In genomic region chr3:9345885-9346284, GRCm38 (mm10) we compare ENCODE assay signal across 8 mouse cellular contexts.
DNase-seq lines count a peak whose midpoint lies in the region; ATAC-seq and TF ChIP-seq lines count a peak whose summit lies in the region.

No protein-coding gene starts in this region.

- H3K27ac ChIP-seq in kidney, embryonic 14.5 days (ENCODE audit: low read depth, low read length), result no peak overlapping the region
- no peak overlapping the region for H3K27ac ChIP-seq in forebrain, embryonic 10.5 days
- no peak overlapping the region for H3K27ac ChIP-seq in intestine, embryonic 15.5 days
- no peak overlapping the region for H3K27ac ChIP-seq in midbrain, postnatal 0 days (ENCODE audit: low read depth, low read length)

- H3K27me3 ChIP-seq in kidney, embryonic 14.5 days (ENCODE audit: control insufficient read depth, insufficient read depth, low read length), result peaks cover 3% of the 10 kb centered on the region; the same call in 1 of the 2 replicates
- peaks cover 78% of the 10 kb centered on the region for H3K27me3 ChIP-seq in forebrain, embryonic 10.5 days (ENCODE audit: poor library complexity, severe bottlenecking)
- 0 out of 2 replicates have a peak, but pooled peaks cover 6% of the 10 kb centered on the region for H3K27me3 ChIP-seq in intestine, embryonic 15.5 days (replicated peaks)
- peaks cover 15% of the 10 kb centered on the region for H3K27me3 ChIP-seq in midbrain, postnatal 0 days (ENCODE audit: insufficient read depth, low read length)

- no peak overlapping the region for H3K9ac ChIP-seq in kidney, embryonic 14.5 days (ENCODE audit: low read depth, low read length)
- H3K9ac ChIP-seq in intestine, embryonic 15.5 days, result no peak overlapping the region
- no peak overlapping the region for H3K9ac ChIP-seq in midbrain, postnatal 0 days (replicated peaks; ENCODE audit: low read length, poor library complexity, severe bottlenecking)

- peak overlapping the region; percentile 55; the same call in 1 of the 2 replicates for H3K4me3 ChIP-seq in kidney, embryonic 14.5 days (ENCODE audit: low read length)
- H3K4me3 ChIP-seq in forebrain, embryonic 10.5 days, result peak overlapping the region; percentile 71; the same call in 1 of the 2 replicates
- H3K4me3 ChIP-seq in intestine, embryonic 15.5 days (replicated peaks), result no peak overlapping the region
- no peak overlapping the region for H3K4me3 ChIP-seq in midbrain, postnatal 0 days (ENCODE audit: low read depth, low read length)

- H3K9me3 ChIP-seq in kidney, embryonic 14.5 days (ENCODE audit: control insufficient read depth, low read length), result no peaks in the 10 kb centered on the region
- no peaks in the 10 kb centered on the region for H3K9me3 ChIP-seq in forebrain, embryonic 10.5 days
- H3K9me3 ChIP-seq in intestine, embryonic 15.5 days, result no peaks in the 10 kb centered on the region
- no peaks in the 10 kb centered on the region for H3K9me3 ChIP-seq in midbrain, postnatal 0 days (ENCODE audit: low read length)

- peak overlapping the region; percentile 95 for H3K4me2 ChIP-seq in kidney, embryonic 14.5 days (replicated peaks; ENCODE audit: low read depth, low read length)
- H3K4me2 ChIP-seq in intestine, embryonic 15.5 days (replicated peaks), result peak overlapping the region; percentile 98; the same call in 1 of the 2 replicates
- H3K4me2 ChIP-seq in midbrain, postnatal 0 days (ENCODE audit: low read depth, low read length, poor library complexity, severe bottlenecking), result peak overlapping the region; percentile 98

- no peak for DNase-seq in kidney, adult 18-20 months
- DNase-seq in forebrain, embryonic 10.5 days (ENCODE audit: extremely low spot score, low spot score), result no peak
- DNase-seq in midbrain, postnatal 0 days (ENCODE audit: low spot score), result no peak
- DNase-seq in adrenal gland, adult 2 months, result no peak
- DNase-seq in layer of hippocampus, postnatal 10 days (ENCODE audit: low spot score in 2 of 2), result no peak

- TF ChIP-seq CTCF in midbrain, postnatal 0 days (IDR thresholded peaks at IDR 0.05), result no peak

- 28% methylated on average over 9 of the region's 9 CpGs for WGBS in kidney, embryonic 14.5 days
- WGBS in forebrain, embryonic 10.5 days, result 2% methylated on average over 9 of the region's 9 CpGs
- WGBS in intestine, embryonic 15.5 days, result 47% methylated on average over 9 of the region's 9 CpGs
- 24% methylated on average over 9 of the region's 9 CpGs for whole genome bisulfite sequencing in midbrain, postnatal 0 days

- no peak for ATAC-seq in kidney, embryonic 14.5 days (ENCODE audit: low FRiP score, low TSS enrichment)
- no peak for ATAC-seq in intestine, embryonic 15.5 days
- no peak for ATAC-seq in midbrain, postnatal 0 days (ENCODE audit: low FRiP score)
- no peak for ATAC-seq in activated CD4-positive, CD25-positive, alpha-beta regulatory T cell, adult 4 months

- H3K36me3 ChIP-seq in kidney, embryonic 14.5 days (ENCODE audit: control insufficient read depth, insufficient read depth, low read length), result no peaks in the 10 kb centered on the region
- no peaks in the 10 kb centered on the region for H3K36me3 ChIP-seq in forebrain, embryonic 10.5 days (replicated peaks)
- no peaks in the 10 kb centered on the region for H3K36me3 ChIP-seq in intestine, embryonic 15.5 days
- no peaks in the 10 kb centered on the region for H3K36me3 ChIP-seq in midbrain, postnatal 0 days (ENCODE audit: insufficient read depth, low read length)

- peaks cover 10% of the 10 kb centered on the region for H3K4me1 ChIP-seq in kidney, embryonic 14.5 days (ENCODE audit: control insufficient read depth, insufficient read depth, low read length)
- H3K4me1 ChIP-seq in forebrain, embryonic 10.5 days, result peaks cover 63% of the 10 kb centered on the region
- H3K4me1 ChIP-seq in intestine, embryonic 15.5 days (replicated peaks), result peaks cover 14% of the 10 kb centered on the region
- H3K4me1 ChIP-seq in midbrain, postnatal 0 days (ENCODE audit: insufficient read depth, low read length), result peaks cover 3% of the 10 kb centered on the region; the same call in 1 of the 2 replicates

Comparison
In these comparisons a context has a peak if more than half of its experiments do, and no peak if none do; other contexts are left out.
1. H3K4me3 ChIP-seq: peak in kidney, embryonic 14.5 days (single experiment) and forebrain, embryonic 10.5 days (single experiment); none in intestine, embryonic 15.5 days (single experiment) and midbrain, postnatal 0 days (single experiment).
2. Peak in every context shown above with its lines, with median percentiles within 50 percentile points of each other: H3K4me2 ChIP-seq.